Mouse (Mus musculus) heart, adult 11 months (tissue): ENCODE results near the gene Fgf16.

Source experiments
- DNase-seq: peaks from one replicate; pipeline ENCODE4 v3.0.0; 2022

Fgf16 gene

GRCm38 (mm10) chrX:105764162-105765004 lies at the start of gene Fgf16:
Gene Fgf16, plus strand, starts transcription at chrX:105764279.
- DNase-seq, result peak; percentile 89

GRCm38 (mm10) chrX:105714740-105715139 lies 49.3 kb upstream of the Fgf16 start:
- DNase-seq, result no peak

- no peak for DNase-seq
These were observed 48.2 kb upstream of the Fgf16 start for GRCm38 (mm10) chrX:105715789-105716321.

- DNase-seq, result no peak
These were observed 45.7 kb upstream of the Fgf16 start for GRCm38 (mm10) chrX:105718388-105718787.

- DNase-seq, result peak; percentile 88
These were observed 45.1 kb upstream of the Fgf16 start for GRCm38 (mm10) chrX:105718943-105719342.

GRCm38 (mm10) chrX:105724174-105724573 lies 39.9 kb upstream of the Fgf16 start:
- peak; percentile 19 for DNase-seq

- peak; percentile 91 for DNase-seq
These were observed 1.1 kb upstream of the Fgf16 start for GRCm38 (mm10) chrX:105762847-105763527.

- DNase-seq, result peak; percentile 93
These were observed 467 bp upstream of the Fgf16 start for GRCm38 (mm10) chrX:105763612-105764011.

GRCm38 (mm10) chrX:105765005-105765706 lies 1.1 kb downstream of the Fgf16 start:
- peak; percentile 90 for DNase-seq

GRCm38 (mm10) chrX:105766013-105766412 lies 1.9 kb downstream of the Fgf16 start:
- no peak for DNase-seq

- DNase-seq, result peak; percentile 92
These were observed 3.2 kb downstream of the Fgf16 start for GRCm38 (mm10) chrX:105767177-105767764.

- no peak for DNase-seq
These were observed 3.9 kb downstream of the Fgf16 start for GRCm38 (mm10) chrX:105767932-105768331.

- DNase-seq, result peak; percentile 96
These were observed 9.2 kb downstream of the Fgf16 start for GRCm38 (mm10) chrX:105773281-105773680.

GRCm38 (mm10) chrX:105794806-105795403 lies 30.8 kb downstream of the Fgf16 start:
- DNase-seq, result no peak

GRCm38 (mm10) chrX:105824462-105824861 lies 60.4 kb downstream of the Fgf16 start:
- DNase-seq, result no peak
